Mouse (Mus musculus): ENCODE data around the gene Ergic1. TPM values are rescaled to one million over a fixed set of nuclear protein-coding genes. Genes with fewer than 3 reads are reported as not detected.

The Ergic1 gene
- polyA plus RNA-seq, 1 experiment, result 93.3 TPM

DNA sequence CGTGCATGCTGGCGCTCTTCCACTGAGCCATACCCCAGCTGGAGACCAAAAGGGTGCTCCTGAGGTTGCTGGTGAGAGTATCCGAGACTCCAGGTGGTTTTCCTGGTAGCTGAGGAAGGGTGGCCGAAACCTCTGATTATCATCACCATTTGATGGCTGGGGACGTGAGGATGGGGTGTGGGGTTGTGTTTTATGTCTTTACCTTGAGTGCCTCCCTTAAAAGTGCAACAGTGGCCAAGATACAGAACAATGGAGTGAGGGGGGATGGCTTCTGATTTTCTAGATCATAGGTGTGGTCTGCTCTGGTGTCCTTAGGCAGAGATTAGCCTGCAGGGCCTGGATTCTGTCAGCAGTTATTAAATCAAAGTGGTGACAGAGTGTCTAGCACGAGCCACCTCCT, 18.1 kb downstream of the Ergic1 start:
- H3K4me3 ChIP-seq (replicated peaks; ENCODE audit: extremely low read depth, low read depth, low read length), result no peak overlapping the region
- DNase-seq, result no peak
- 83% methylated on average over 6 of the region's 6 CpGs for WGBS
- TF ChIP-seq POLR2A (IDR thresholded peaks at IDR 0.05; ENCODE audit: borderline replicate concordance, extremely low read depth, low read depth, low read length), result no peak
- H3K4me1 ChIP-seq (ENCODE audit: control insufficient read depth, insufficient read depth, low read length), result peaks cover 27% of the 10 kb centered on the region

- DNase-seq, result no peak
- Histone ChIP-seq H3K4me3 (replicated peaks; ENCODE audit: extremely low read depth, low read depth, low read length) (no peak overlapping the region), H3K4me1 (ENCODE audit: control insufficient read depth, insufficient read depth, low read length) (peaks cover 31% of the 10 kb centered on the region)
- WGBS, result 98% methylated on average over 3 of the region's 3 CpGs
- TF ChIP-seq CTCF (IDR thresholded peaks at IDR 0.05; ENCODE audit: insufficient read depth, low read length) (no peak), POLR2A (IDR thresholded peaks at IDR 0.05; ENCODE audit: borderline replicate concordance, extremely low read depth, low read depth, low read length) (no peak)
These were observed 19.6 kb downstream of the Ergic1 start for GRCm38 (mm10) chr17:26580873-26581401.

GRCm38 (mm10) chr17:26582297-26582696, 21.0 kb downstream of the Ergic1 start:
- 48% methylated on average over 5 of the region's 5 CpGs for WGBS
- no peak for DNase-seq
- peaks cover 27% of the 10 kb centered on the region for H3K4me1 ChIP-seq (ENCODE audit: control insufficient read depth, insufficient read depth, low read length)
- TF ChIP-seq CTCF (IDR thresholded peaks at IDR 0.05; ENCODE audit: insufficient read depth, low read length) (no peak), POLR2A (IDR thresholded peaks at IDR 0.05; ENCODE audit: borderline replicate concordance, extremely low read depth, low read depth, low read length) (no peak)
- no peak overlapping the region for H3K4me3 ChIP-seq (replicated peaks; ENCODE audit: extremely low read depth, low read depth, low read length)

DNA sequence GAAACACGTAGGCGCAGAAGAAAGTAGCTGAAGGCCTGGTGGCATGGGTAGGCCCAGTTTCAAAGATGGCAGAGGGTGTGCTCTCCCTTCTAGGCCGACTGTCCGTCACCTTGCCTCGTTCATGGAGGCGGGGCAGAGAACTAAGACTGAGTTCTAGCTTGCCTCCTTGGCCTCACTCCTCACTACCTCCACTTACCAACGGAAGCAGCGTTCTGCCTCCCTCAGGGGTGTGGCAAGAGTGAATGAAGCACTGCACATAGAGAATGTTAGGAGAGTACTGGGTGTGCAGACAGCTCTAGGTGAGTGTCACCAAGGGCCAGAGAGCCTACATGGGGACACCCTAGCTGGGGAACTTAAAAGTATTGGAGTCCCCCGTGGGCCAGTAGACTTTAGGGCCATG, 21.8 kb downstream of the Ergic1 start:
- TF ChIP-seq CTCF (IDR thresholded peaks at IDR 0.05; ENCODE audit: insufficient read depth, low read length), result no peak
- no peak for TF ChIP-seq POLR2A (IDR thresholded peaks at IDR 0.05; ENCODE audit: borderline replicate concordance, extremely low read depth, low read depth, low read length)
- 93% methylated on average over 9 of the region's 9 CpGs for WGBS
- Histone ChIP-seq H3K4me1 (ENCODE audit: control insufficient read depth, insufficient read depth, low read length) (peaks cover 27% of the 10 kb centered on the region), H3K4me3 (replicated peaks; ENCODE audit: extremely low read depth, low read depth, low read length) (no peak overlapping the region)
- no peak for DNase-seq

DNA sequence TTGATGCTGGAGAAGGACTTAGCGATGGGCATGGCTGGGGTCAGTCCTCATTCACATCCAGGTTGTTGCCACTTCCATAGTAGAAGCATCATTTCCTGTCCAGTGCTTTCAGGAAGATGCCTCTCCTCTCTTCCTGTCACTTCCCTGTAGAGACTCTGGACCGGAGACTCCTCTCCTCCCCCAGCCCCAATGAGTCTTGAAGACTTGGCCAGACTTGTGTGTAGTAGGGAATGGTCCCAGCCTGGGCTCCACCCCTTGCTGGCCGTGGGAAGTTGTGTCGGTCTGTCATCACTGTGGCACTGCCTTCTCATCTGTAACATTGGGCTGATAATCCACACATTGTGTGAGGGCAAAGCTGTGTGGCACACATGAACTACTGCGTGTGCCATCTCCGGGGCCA, 22.3 kb downstream of the Ergic1 start:
- Histone ChIP-seq H3K4me3 (replicated peaks; ENCODE audit: extremely low read depth, low read depth, low read length) (no peak overlapping the region), H3K4me1 (ENCODE audit: control insufficient read depth, insufficient read depth, low read length) (peaks cover 27% of the 10 kb centered on the region)
- TF ChIP-seq CTCF (IDR thresholded peaks at IDR 0.05; ENCODE audit: insufficient read depth, low read length) (no peak), POLR2A (IDR thresholded peaks at IDR 0.05; ENCODE audit: borderline replicate concordance, extremely low read depth, low read depth, low read length) (no peak)
- WGBS, result 54% methylated on average over 6 of the region's 6 CpGs
- no peak for DNase-seq

- no peak for TF ChIP-seq CTCF (IDR thresholded peaks at IDR 0.05; ENCODE audit: insufficient read depth, low read length)
- TF ChIP-seq POLR2A (IDR thresholded peaks at IDR 0.05; ENCODE audit: borderline replicate concordance, extremely low read depth, low read depth, low read length), result no peak
- WGBS, result 33% methylated on average over 4 of the region's 4 CpGs
- DNase-seq, result no peak
- Histone ChIP-seq H3K4me3 (replicated peaks; ENCODE audit: extremely low read depth, low read depth, low read length) (no peak overlapping the region), H3K4me1 (ENCODE audit: control insufficient read depth, insufficient read depth, low read length) (peaks cover 27% of the 10 kb centered on the region)
These were observed 22.8 kb downstream of the Ergic1 start for GRCm38 (mm10) chr17:26584063-26584462.

DNA sequence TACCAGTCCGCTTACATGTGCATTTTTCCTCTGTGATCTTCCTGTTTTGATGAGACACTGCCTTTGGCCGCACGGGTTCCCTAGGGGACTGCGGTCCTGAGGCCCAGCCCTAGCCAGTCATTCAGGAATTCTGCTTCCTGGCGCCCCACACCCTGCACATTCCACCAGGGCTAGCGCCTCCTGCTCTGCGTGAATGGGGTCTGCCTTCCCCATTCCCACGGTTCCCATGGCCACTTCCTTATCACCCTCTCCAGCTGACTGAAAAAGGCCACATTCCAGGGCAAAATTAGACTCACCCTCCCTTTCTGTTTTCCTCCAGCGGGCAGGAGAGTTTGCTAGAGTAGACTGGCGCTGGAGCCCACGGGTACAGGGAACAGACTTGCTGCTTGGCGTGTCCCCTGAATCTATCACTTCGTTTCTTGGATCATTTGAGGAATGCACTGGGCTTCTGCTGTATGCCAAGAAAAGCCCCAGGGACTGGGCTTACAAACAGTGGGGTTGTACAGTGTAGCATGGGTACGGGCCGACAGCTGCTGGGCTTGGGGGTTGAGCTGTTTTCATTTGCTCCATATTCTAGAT, 23.4 kb downstream of the Ergic1 start:
- H3K4me3 ChIP-seq (replicated peaks; ENCODE audit: extremely low read depth, low read depth, low read length), result no peak overlapping the region
- TF ChIP-seq POLR2A (IDR thresholded peaks at IDR 0.05; ENCODE audit: borderline replicate concordance, extremely low read depth, low read depth, low read length), result no peak
- TF ChIP-seq CTCF (IDR thresholded peaks at IDR 0.05; ENCODE audit: insufficient read depth, low read length), result no peak
- peaks cover 27% of the 10 kb centered on the region for H3K4me1 ChIP-seq (ENCODE audit: control insufficient read depth, insufficient read depth, low read length)
- peak; percentile 58 for DNase-seq
- 21% methylated on average over 15 of the region's 15 CpGs for WGBS

GRCm38 (mm10) chr17:26587961-26588487, 26.7 kb downstream of the Ergic1 start:
- 79% methylated on average over 12 of the region's 12 CpGs for WGBS
- no peak for DNase-seq

GRCm38 (mm10) chr17:26592510-26592909, 31.2 kb downstream of the Ergic1 start:
- H3K4me3 ChIP-seq (replicated peaks; ENCODE audit: extremely low read depth, low read depth, low read length), result no peak overlapping the region
- no peak for DNase-seq
- H3K4me1 ChIP-seq (ENCODE audit: control insufficient read depth, insufficient read depth, low read length), result peaks cover 32% of the 10 kb centered on the region
- WGBS, result 66% methylated on average over 4 of the region's 4 CpGs
- no peak for TF ChIP-seq POLR2A (IDR thresholded peaks at IDR 0.05; ENCODE audit: borderline replicate concordance, extremely low read depth, low read depth, low read length)
- no peak for TF ChIP-seq CTCF (IDR thresholded peaks at IDR 0.05; ENCODE audit: insufficient read depth, low read length)

More at GRCm38 (mm10) chr17:26587961-26588487, 26.7 kb downstream of the Ergic1 start:
- TF ChIP-seq POLR2A (IDR thresholded peaks at IDR 0.05; ENCODE audit: borderline replicate concordance, extremely low read depth, low read depth, low read length), result no peak
- TF ChIP-seq CTCF (IDR thresholded peaks at IDR 0.05; ENCODE audit: insufficient read depth, low read length), result no peak
- H3K4me3 ChIP-seq (replicated peaks; ENCODE audit: extremely low read depth, low read depth, low read length), result no peak overlapping the region
- H3K4me1 ChIP-seq (ENCODE audit: control insufficient read depth, insufficient read depth, low read length), result peaks cover 22% of the 10 kb centered on the region

DNA sequence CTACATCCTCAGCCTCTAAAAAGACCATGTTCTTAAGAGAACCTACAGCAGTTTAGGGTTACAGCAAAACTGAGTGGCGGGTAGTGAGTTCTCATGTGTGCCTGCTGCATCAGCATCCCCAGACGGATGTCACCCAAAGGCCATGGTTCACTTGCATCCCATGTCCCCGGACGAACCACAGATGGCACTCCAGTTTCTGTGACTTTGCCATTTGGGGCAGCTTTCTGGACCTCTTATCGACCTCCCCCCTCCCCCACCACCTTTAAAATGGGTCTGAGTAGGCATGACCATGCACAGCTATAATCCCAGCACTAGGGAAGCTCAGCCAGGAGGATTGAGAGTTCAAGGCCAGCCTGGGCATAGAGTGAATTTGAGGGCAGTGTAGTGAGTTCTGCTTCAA, 31.9 kb downstream of the Ergic1 start:
- no peak for DNase-seq
- no peak overlapping the region for H3K4me3 ChIP-seq (replicated peaks; ENCODE audit: extremely low read depth, low read depth, low read length)
- no peak for TF ChIP-seq CTCF (IDR thresholded peaks at IDR 0.05; ENCODE audit: insufficient read depth, low read length)
- no peak for TF ChIP-seq POLR2A (IDR thresholded peaks at IDR 0.05; ENCODE audit: borderline replicate concordance, extremely low read depth, low read depth, low read length)
- H3K4me1 ChIP-seq (ENCODE audit: control insufficient read depth, insufficient read depth, low read length), result peaks cover 32% of the 10 kb centered on the region
- 81% methylated on average over 5 of the region's 5 CpGs for WGBS

Measured in lung, adult 2 months (tissue).